Mouse (Mus musculus): ENCODE measurements at regions not wholly inside any gene's neighbourhood (a gene's known extent, or its start where the extent isn't known, plus 50 kb on each side); places are given as distances from the start of the nearest gene placed in this dataset.

DNA sequence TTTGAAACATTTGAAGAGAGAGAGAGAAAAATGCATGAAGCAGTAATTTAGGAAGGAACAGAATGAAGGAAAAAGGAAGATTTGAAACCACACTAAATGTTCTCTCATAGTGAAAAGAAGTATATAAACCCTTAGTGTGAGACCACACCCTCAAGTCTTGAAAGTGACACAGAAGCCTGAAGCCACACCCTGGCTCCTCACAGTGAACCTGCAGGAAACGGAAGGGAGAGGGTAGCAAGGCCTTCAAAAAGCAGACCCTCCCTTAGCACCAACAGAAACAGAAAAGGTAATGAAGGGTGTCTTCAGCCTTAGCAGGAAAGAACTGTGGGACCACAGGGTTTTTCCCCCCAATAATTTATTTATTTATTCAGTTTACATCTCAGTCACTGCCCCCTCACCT, 363.7 kb downstream of the Mllt3 start:
- no peak for ATAC-seq (replicated peaks; ENCODE audit: low FRiP score, low TSS enrichment, poor library complexity, severe bottlenecking)

DNA sequence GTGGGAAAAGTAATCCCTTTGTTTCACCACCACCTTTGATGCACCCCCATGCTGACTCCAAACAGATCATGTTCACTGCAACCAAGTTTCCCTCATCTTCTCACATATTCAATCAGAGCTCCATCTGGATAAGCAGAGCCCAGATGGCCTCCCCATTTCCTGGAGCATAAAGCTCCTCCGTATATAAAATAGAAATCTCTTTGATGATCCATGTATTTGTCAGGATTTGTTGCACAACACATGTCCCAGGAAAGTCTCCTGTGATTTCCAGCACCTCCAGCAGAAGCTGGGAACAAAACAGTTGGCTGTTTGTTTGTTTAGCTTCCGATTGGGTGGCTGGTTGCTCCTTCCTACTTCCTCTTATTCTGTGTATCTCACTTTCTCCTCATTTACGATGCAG, 364.9 kb downstream of the Mllt3 start:
- ATAC-seq (replicated peaks; ENCODE audit: low FRiP score, low TSS enrichment, poor library complexity, severe bottlenecking) = no peak

DNA sequence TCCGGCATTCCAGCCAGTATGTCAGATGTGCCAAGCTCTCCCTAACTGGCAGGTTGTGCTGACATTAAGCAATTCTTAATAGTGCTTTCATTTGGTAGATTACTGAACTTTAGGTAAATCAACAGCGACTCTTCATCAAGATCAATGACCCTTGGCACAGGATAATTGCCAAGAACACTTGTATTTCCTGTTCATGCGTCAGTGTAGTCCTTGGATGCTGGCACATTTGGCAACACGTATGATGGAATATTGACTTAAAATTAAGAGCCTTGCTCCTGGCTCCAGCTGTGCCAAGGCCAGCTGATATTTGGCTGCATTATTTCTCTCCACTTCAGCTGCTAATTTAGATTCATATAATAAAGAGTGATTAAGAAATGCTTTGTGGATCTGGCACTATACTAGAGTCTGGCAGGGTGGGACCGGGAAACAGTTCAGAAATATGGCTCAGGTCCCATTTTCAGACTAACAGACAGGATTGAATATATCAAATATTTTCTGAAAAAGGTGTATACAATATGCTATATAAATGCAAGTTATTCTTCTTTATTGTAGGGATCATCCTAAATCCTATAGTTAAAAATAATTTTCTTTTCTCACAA, 365.5 kb downstream of the Mllt3 start:
- ATAC-seq (replicated peaks; ENCODE audit: low FRiP score, low TSS enrichment, poor library complexity, severe bottlenecking) = no peak

DNA sequence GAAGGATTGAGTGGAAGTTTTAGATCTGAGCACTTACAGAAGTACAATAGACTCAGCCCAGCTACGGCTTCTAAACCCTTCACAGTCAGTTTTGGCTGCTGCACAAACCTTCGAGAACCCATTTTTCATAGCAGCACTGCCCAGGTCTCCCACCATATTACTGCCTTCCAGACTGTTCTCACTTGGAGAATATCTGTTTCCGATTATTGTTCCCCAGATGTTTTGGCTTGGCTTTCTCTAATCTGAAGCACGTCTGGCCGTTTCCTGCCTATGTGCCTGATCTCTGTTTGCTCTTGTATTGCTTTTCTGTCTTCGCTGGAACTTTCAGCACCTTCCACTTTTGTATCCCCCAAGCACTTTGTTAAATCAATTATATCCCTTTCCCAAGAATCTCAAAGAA, 368.0 kb downstream of the Mllt3 start:
- no peak for ATAC-seq (replicated peaks; ENCODE audit: low FRiP score, low TSS enrichment, poor library complexity, severe bottlenecking)

DNA sequence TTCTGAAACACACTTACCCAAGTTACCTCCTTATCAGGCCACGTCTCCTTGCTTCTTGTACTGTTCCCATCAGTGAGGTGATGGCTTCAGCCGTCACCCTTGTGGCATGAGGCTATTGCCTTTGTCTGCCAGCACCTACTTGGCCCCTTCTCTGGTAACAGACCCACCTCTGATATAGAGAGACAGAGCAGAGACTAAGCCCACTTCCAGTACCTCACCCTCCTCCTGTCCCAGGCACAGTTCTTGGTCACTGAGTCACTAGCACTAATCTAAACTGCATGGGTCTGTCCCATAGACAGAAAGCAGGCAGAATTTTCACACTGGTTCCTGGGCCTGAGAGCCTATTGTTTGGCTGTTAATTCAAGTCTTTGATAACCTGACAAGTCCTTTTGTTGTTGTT, 370.3 kb downstream of the Mllt3 start:
- no peak for ATAC-seq (replicated peaks; ENCODE audit: low FRiP score, low TSS enrichment, poor library complexity, severe bottlenecking)

DNA sequence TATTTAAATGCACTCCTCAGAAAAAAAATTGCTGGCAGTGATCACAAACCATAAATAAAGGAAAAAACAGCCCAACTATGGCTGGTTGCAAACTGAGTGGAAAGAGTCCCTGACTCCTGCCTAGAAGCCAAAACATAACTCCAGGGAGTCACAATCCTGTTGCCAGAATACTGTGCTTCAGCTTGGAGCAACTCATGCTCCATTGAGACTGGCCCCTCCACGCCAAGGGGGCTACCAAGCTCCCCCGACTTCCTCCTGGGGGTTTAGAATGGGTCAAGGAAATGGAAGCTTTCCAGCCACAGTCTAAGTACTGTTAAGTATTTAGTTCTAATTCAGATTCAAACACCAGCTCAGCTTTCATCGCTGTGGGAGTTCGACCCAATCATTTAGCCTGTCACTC, 374.8 kb downstream of the Mllt3 start:
- ATAC-seq (replicated peaks; ENCODE audit: low FRiP score, low TSS enrichment, poor library complexity, severe bottlenecking) = no peak

DNA sequence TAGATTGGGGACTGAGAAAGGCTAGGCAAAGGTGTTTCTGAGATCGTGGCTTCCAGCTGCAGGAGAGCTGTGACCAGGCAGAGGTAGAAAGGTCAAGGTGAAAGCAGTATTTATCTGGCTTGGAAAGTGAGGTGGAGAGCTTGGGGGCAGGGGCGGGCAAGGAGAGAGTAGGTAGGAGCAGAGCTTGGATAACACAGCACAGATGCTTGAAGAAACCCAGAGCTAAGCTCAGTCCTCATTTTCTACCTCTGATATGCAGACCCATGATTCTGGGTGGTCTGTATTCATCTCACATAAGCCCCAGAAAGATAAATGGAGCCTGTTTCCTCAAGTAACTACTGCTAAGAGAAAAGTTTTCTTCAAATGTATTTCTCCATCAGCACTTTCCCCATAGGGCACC, 375.3 kb downstream of the Mllt3 start:
- ATAC-seq (replicated peaks; ENCODE audit: low FRiP score, low TSS enrichment, poor library complexity, severe bottlenecking) = no peak

DNA sequence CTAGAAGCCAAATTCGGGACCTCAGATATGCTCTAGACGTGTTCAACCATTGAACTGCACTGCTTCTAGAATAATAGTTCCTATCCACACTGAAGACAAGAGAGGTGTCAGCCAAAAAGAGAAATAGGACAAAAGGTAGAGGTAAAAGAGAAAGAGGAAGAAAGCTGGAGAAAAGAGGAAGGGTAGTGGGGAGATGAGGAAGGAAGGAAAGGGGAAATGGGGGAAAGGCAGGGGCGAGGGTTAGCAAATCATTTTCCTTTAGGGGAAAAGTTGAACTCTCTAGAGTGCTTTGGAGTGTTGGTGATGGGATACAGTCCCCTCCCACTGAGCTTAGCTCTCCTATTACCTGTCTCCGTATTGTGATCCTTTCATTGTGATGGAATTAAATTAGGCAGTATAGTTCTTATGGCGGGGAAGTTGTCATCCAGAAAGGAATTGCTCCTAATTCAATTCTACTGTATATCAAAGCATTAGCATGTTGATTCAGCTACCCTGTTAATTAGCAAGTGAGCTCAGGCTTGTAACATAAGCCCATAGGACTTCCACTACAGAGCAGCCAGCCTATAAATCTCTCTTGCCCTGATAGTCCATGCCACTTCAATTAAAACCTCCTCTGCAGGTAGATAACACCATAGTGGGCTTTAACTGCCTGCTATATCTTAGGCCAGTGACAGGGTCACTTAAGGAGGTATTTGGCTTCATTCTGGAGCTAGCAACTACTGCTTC, 379.6 kb downstream of the Mllt3 start:
- no peak for ATAC-seq (replicated peaks; ENCODE audit: low FRiP score, low TSS enrichment, poor library complexity, severe bottlenecking)

DNA sequence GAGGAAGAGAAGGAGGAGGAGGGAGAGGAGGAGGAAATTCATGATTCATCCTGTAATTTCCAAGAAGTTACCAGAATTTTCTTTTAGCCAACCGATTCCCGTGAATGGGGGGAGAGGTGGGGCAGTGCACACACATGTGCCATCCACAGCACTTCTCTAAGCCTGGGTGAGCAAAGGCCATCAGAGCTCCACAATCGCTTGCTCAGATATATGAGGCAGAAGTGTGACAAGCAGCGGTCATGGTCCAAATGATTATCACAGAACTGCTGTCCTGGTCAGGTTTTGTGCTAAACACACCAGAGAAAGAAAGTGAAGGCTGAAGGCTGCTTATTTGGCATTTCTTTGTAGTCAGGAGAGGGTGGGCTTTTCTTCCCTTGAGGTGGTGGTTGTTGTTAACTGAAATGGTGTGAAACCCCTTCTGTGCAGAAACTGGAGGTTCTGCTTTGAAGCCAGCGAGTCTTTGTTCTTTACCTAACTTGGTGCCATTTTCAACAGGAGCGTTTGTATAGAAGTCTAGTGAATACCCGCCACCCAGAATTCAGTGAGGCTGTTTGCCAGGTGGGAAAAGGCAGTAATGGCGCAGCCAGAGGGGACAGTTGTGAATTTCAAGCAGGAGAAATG, 380.7 kb downstream of the Mllt3 start:
- ATAC-seq (replicated peaks; ENCODE audit: low FRiP score, low TSS enrichment, poor library complexity, severe bottlenecking) = no peak

DNA sequence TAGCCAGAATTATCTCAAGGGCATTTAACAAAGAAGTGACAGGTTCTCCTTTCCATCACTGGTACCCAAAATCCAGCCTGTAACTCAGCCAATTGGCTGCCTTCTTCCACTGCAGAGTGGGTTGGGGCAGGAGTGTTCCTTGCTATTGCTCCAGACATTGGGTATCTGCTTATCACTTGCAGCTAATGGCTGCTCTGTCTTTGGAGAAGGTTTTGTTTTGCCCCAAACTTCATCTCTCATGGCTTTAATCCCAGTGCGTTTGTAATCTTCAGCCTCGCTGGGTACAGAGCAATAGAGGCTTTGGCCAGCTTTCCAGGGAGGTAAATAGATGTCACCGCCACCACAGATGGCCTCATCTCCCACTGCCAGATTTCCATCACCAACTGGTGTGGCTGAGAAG, 381.9 kb downstream of the Mllt3 start:
- no peak for ATAC-seq (replicated peaks; ENCODE audit: low FRiP score, low TSS enrichment, poor library complexity, severe bottlenecking)

DNA sequence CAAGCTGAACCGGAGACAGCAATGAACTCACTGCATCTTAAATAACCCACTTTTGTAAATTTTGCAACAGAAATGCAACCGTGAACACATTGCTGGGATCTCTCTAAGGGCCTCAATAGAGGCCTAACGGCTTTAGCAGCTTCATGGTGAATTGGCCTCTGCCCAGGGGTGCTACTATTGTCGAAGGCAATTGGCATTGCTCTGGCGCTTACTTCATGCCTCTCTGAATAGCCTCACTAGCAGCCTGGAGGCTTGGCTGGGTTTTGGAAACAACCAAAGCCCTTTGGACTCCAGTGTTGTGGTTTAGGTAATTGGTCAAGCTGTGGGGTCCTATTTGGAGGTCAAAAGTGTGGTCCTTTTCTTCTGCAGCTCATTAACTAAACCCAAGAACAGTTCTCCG, 382.3 kb downstream of the Mllt3 start:
- no peak for ATAC-seq (replicated peaks; ENCODE audit: low FRiP score, low TSS enrichment, poor library complexity, severe bottlenecking)

DNA sequence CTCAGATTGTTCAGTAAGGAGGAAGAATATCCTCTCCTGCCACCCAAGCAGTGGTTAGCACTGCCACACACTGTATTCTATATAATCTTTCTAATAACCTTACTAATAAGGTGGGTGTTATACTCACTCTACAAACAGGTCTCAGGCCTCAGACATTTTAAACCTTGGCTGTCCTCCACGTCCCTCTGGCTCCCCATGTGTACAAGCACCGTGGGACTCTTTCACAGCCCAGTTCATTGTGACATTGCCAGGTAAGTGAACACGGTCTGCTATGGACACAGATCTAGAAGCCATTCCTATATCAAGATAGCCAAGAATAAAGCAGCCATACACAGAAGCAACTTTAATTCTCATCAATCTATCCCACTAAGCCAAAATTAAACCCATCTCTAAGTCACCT, 382.8 kb downstream of the Mllt3 start:
- ATAC-seq (replicated peaks; ENCODE audit: low FRiP score, low TSS enrichment, poor library complexity, severe bottlenecking) = no peak

DNA sequence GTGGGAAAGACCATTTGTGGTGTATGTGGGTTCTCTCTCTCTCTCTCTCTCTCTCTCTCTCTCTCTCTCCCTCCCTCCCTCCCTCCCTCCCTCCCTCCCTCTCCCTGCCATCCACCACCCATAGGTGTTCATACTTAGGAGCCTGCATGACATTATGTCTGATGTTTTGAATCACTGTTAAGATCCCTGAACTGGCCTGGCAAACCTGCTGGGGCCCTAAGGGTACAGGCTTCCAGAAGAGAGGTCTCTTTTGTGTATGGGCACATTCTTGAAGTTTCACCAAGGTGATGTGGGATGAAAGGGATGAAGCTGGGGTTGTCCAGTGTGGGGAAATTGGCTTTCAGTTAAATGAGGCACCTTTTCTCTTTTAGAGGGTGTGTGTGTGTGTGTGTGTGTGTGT, 384.2 kb downstream of the Mllt3 start:
- ATAC-seq (replicated peaks; ENCODE audit: low FRiP score, low TSS enrichment, poor library complexity, severe bottlenecking) = no peak

DNA sequence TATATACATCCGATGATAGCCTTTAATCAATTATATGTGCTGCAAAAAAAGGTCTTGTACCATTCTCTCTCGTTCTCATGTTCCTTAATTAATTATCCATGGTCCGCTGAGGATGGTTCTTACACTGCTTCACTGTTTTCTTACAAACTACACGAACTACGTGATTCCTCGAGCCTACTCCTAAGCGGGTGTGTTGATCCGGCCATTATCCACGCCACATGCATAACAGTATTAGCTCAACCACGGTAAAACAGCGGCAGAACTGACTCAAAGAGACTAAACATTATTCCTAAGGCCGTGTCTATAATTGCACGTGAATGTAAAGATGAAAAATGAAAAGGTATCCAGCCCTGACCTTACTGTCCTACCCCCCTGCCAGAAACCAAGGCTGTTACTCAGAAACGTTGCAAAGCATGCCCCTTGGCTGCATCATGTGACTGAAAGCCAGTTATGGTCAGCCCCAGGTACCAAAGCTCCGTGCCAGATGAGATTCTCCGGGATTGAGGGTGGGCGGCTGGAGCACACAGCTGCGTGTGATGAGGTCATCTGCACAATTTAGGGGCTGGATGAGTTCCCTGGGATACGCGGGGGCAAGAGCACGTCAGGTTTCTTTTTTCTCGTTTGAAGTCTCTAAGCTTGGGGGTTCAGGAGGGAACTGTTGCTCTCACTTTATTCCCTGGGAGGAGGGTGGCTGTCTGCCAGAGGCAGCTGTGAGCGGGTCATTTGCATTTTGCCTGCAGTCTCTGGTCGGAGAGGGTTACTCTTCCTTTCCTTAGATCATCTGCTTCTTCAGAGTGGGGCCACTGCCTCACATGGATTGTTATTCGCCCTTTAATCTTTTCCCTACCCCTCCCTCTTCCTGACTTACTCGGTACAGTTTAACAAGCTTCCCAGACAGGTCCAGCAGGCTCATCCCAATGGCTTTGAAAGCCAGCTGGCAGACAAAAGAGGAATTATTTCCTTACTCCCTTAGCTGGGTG, 384.9 kb downstream of the Mllt3 start:
- no peak for ATAC-seq (replicated peaks; ENCODE audit: low FRiP score, low TSS enrichment, poor library complexity, severe bottlenecking)

DNA sequence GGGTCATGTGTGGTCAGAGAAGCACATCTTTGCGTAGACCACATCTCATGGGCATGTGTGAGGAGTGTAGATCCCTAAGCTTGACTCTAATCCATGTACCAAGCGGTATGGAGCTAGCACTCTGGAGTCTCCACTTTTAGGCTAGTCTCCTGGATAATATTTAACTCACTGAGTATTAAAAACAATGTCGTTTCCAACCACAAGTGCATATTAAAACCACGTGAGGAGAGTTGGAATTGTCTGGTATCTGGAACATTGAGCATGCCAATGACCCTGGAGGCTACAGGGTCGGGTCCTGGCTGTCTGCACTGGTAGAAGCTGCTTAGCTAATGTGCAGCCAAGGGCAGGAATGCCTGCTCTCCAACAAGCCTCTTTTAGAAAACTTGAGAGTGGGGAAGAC, 391.2 kb downstream of the Mllt3 start:
- no peak for ATAC-seq (replicated peaks; ENCODE audit: low FRiP score, low TSS enrichment, poor library complexity, severe bottlenecking)

DNA sequence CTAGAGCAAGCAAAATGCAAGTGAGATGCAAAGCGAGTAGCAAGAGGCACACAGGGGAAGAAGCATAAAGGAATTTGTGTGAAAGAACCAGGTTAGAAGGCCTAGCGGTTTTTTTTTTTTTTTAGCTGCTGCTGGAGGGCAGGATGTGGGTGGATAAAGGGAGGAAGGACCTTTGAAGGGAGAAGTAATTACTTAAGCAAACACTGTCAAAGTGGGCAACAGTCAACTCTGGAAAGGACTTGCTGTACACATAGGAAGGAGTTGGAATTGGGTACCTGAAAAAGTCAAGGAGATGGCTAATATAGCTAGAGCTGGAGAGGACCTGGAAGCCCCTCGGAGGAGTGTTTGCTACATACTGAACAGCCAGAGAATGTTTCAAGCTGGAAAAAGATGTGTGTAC, 391.6 kb downstream of the Mllt3 start:
- ATAC-seq (replicated peaks; ENCODE audit: low FRiP score, low TSS enrichment, poor library complexity, severe bottlenecking) = no peak

DNA sequence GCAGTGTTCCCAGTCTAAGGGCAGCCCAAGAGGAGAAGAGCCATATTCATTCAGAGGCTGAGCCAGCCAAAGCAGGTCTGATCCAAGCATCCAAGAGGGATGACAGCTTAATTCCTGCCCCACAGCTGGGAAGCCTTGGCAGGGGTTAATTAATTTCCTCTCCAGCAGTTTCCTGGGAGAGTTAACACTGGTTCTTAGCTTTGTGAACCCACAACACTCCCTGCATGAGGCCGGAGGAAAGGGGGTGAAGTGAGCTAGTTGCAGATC, 394.9 kb downstream of the Mllt3 start:
- no peak for ATAC-seq (replicated peaks; ENCODE audit: low FRiP score, low TSS enrichment, poor library complexity, severe bottlenecking)

DNA sequence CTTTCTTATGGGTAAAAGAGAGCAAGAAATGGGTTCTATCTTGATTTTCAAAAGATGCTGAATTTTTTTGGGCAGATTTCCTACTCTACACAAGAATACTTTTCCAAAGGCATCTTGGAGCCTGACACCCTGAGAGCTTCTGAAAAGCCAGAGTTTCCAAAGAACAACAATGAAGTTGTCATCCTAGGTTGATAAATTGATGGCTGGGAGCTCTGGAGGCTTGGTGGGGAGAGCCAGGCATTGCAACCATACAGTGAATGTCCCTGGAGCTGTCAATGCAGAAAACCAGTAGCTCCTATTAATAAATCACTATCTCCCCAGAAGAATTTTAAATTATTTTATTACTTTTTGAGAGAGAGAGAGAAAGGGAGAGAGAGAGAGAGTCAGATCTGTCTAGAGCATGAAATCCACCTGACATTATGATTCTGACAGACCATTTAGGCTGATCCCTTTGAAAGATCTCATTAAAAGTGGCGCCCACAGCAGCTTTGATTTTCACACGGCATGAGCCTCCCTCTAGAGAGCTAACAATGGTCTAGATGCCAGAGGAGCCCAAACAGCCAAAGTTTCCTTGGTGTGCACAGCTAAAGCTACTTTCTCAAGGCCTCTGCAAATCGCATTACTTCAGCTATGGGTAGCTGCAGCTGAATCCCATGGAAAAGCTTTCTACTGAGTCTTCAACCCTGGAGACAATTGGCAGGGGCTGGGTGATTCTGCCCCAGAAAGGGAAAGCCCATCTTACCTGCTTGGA, 395.4 kb downstream of the Mllt3 start:
- no peak for ATAC-seq (replicated peaks; ENCODE audit: low FRiP score, low TSS enrichment, poor library complexity, severe bottlenecking)

DNA sequence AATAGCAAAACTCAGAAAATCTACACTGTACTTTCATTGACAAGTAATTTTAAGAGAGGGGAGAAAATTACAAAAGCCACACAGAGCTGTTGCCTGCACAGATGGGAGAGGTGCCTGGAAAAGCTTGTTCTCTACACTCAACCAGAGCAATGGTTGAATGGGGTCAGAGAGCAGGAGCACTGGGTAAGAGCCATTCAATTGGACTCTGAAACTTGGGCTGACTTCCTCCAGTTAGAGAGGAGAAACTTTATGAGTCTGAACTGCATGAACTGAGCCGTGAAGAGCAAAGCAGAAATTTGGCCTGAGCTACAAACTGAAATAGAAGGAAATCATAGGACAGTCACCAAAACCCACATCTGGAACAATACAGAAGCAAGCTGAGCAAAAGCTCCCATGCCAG, 380.8 kb upstream of the Slc24a2 start:
- no peak for ATAC-seq (replicated peaks; ENCODE audit: low FRiP score, low TSS enrichment, poor library complexity, severe bottlenecking)

DNA sequence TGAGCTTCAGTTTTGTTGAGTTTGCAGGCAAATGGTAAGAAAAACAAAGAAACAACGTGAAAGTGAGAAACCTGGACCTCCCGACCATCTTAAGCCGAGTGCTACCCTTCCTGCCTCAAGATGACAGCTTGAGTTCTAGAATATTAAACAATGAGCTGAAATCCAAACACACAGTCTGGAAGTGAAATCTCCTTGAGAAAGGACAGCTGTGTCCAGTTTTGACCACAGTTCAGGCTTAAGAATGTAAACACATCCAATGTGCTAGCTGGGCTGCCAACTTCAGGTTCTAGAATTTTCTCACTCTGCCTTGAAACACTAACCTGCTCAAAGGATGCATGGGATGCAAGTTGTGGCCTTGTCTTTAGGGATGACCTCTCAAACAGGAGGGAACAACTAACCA, 363.4 kb upstream of the Slc24a2 start:
- no peak for ATAC-seq (replicated peaks; ENCODE audit: low FRiP score, low TSS enrichment, poor library complexity, severe bottlenecking)

Measured in megakaryocyte-erythroid progenitor cell, adult 5-6 weeks (primary cell).